Mouse (Mus musculus): ENCODE data around the gene Grk1. TPM values are rescaled to one million over a fixed set of nuclear protein-coding genes. Genes with fewer than 3 reads are reported as not detected.

Grk1 gene
- polyA plus RNA-seq, 1 experiment from 2014 or later: not detected

GRCm38 (mm10) chr8:13434889-13435288 lies 30.0 kb downstream of the Grk1 start, which contains the start of gene Tmem255b:
Gene Tmem255b, plus strand, starts transcription at chr8:13435189.
- Histone ChIP-seq H3K9ac (replicated peaks; ENCODE audit: low read length) (no peak within 1 kb of the TSS), H3K4me3 (replicated peaks; ENCODE audit: low read depth, low read length) (no peak within 1 kb of the TSS), H3K9me3 (ENCODE audit: control insufficient read depth, low read length) (no peaks in the 10 kb centered on the region), H3K27me3 (ENCODE audit: control insufficient read depth, insufficient read depth, low read length) (0 out of 2 replicates have a peak, but pooled peaks cover 7% of the 10 kb centered on the region), H3K36me3 (ENCODE audit: control insufficient read depth, insufficient read depth, low read length) (no peaks in the 10 kb centered on the region), H3K27ac (replicated peaks; ENCODE audit: low read depth, low read length) (no peak within 1 kb of the TSS), H3K4me2 (ENCODE audit: low read length) (no peak within 1 kb of the TSS), H3K4me1 (ENCODE audit: control insufficient read depth, insufficient read depth, low read length) (no peaks in the 10 kb centered on the region)
- DNase-seq (no peak), ATAC-seq (ENCODE audit: low FRiP score, low TSS enrichment) (no peak)
- WGBS: 16% methylated on average over 10 of the region's 10 CpGs

- 0 out of 2 replicates have a peak, but pooled peaks cover 7% of the 10 kb centered on the region for H3K27me3 ChIP-seq (ENCODE audit: control insufficient read depth, insufficient read depth, low read length)
- H3K27ac ChIP-seq (replicated peaks; ENCODE audit: low read depth, low read length): no peak overlapping the region
- H3K4me1 ChIP-seq (ENCODE audit: control insufficient read depth, insufficient read depth, low read length): no peaks in the 10 kb centered on the region
- no peak overlapping the region for H3K4me2 ChIP-seq (ENCODE audit: low read length)
- H3K4me3 ChIP-seq (replicated peaks; ENCODE audit: low read depth, low read length): no peak overlapping the region
- 6% methylated on average over 8 of the region's 8 CpGs for WGBS
- DNase-seq (no peak), ATAC-seq (ENCODE audit: low FRiP score, low TSS enrichment) (no peak)
- H3K9me3 ChIP-seq (ENCODE audit: control insufficient read depth, low read length): no peaks in the 10 kb centered on the region
- no peak overlapping the region for H3K9ac ChIP-seq (replicated peaks; ENCODE audit: low read length)
- H3K36me3 ChIP-seq (ENCODE audit: control insufficient read depth, insufficient read depth, low read length): no peaks in the 10 kb centered on the region
These were observed 31.2 kb downstream of the Grk1 start for GRCm38 (mm10) chr8:13436052-13436451.

DNA sequence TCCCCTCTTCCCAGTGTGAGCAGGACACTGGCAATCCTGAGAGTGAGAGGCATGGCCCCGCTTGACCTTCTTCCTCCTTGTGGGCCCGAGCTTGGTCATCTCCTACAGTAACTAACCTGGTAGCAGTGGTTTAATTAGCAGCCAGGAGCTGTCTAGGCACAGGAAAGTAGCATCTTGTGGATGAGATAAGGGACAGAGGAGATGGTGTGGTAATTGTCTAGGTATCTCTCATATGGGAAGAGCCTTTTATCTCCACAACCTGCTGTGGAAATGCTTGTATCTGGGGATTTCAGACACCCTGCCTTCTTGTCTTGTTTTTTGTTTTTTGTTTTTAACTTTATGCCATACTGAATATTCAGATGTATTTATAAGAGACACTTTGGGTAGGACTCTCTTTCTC lies 32.6 kb downstream of the Grk1 start:
- DNase-seq (no peak), ATAC-seq (ENCODE audit: low FRiP score, low TSS enrichment) (no peak)
- Histone ChIP-seq H3K9me3 (ENCODE audit: control insufficient read depth, low read length) (no peaks in the 10 kb centered on the region), H3K4me3 (replicated peaks; ENCODE audit: low read depth, low read length) (no peak overlapping the region), H3K4me2 (ENCODE audit: low read length) (no peak overlapping the region), H3K9ac (replicated peaks; ENCODE audit: low read length) (no peak overlapping the region), H3K27ac (replicated peaks; ENCODE audit: low read depth, low read length) (no peak overlapping the region), H3K4me1 (ENCODE audit: control insufficient read depth, insufficient read depth, low read length) (no peaks in the 10 kb centered on the region), H3K36me3 (ENCODE audit: control insufficient read depth, insufficient read depth, low read length) (no peaks in the 10 kb centered on the region), H3K27me3 (ENCODE audit: control insufficient read depth, insufficient read depth, low read length) (0 out of 2 replicates have a peak, but pooled peaks cover 7% of the 10 kb centered on the region)
- WGBS: 81% methylated on average over 2 of the region's 2 CpGs

GRCm38 (mm10) chr8:13442152-13442551 lies 37.3 kb downstream of the Grk1 start:
- DNase-seq (no peak), ATAC-seq (ENCODE audit: low FRiP score, low TSS enrichment) (no peak)
- WGBS: 95% methylated on average over 2 of the region's 2 CpGs
- Histone ChIP-seq H3K4me2 (ENCODE audit: low read length) (no peak overlapping the region), H3K9me3 (ENCODE audit: control insufficient read depth, low read length) (no peaks in the 10 kb centered on the region), H3K36me3 (ENCODE audit: control insufficient read depth, insufficient read depth, low read length) (no peaks in the 10 kb centered on the region), H3K4me3 (replicated peaks; ENCODE audit: low read depth, low read length) (no peak overlapping the region), H3K9ac (replicated peaks; ENCODE audit: low read length) (no peak overlapping the region), H3K27me3 (ENCODE audit: control insufficient read depth, insufficient read depth, low read length) (no peaks in the 10 kb centered on the region), H3K27ac (replicated peaks; ENCODE audit: low read depth, low read length) (no peak overlapping the region), H3K4me1 (ENCODE audit: control insufficient read depth, insufficient read depth, low read length) (no peaks in the 10 kb centered on the region)

DNA sequence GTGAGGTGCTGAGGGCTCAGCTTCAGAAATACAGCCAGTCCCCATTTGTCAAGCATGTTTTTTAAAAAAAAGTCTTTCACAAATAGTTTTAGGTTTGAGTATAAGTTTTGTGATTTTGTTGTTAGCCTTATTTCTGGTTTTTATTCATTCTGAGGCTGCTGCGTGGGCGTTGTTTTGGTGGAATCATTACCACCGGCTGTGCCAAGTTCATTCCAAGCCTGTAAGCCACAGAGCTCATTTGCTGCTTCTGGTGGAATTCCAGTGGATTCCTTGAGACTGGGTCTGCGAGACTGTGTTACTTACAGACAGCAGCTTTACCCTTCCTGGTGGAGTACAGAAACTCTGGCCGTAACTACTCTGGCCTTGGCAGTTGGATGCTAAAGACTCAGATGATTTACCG lies 41.6 kb downstream of the Grk1 start:
- no peaks in the 10 kb centered on the region for H3K9me3 ChIP-seq (ENCODE audit: control insufficient read depth, low read length)

GRCm38 (mm10) chr8:13448145-13448544 lies 43.3 kb downstream of the Grk1 start:
- H3K27ac ChIP-seq (replicated peaks; ENCODE audit: low read depth, low read length): no peak overlapping the region
- H3K9ac ChIP-seq (replicated peaks; ENCODE audit: low read length): no peak overlapping the region
- no peak overlapping the region for H3K4me2 ChIP-seq (ENCODE audit: low read length)
- WGBS: 60% methylated on average over 4 of the region's 4 CpGs
- H3K36me3 ChIP-seq (ENCODE audit: control insufficient read depth, insufficient read depth, low read length): no peaks in the 10 kb centered on the region
- no peaks in the 10 kb centered on the region for H3K27me3 ChIP-seq (ENCODE audit: control insufficient read depth, insufficient read depth, low read length)
- H3K9me3 ChIP-seq (ENCODE audit: control insufficient read depth, low read length): no peaks in the 10 kb centered on the region
- DNase-seq (no peak), ATAC-seq (ENCODE audit: low FRiP score, low TSS enrichment) (no peak)
- H3K4me3 ChIP-seq (replicated peaks; ENCODE audit: low read depth, low read length): no peak overlapping the region
- H3K4me1 ChIP-seq (ENCODE audit: control insufficient read depth, insufficient read depth, low read length): no peaks in the 10 kb centered on the region

More for the DNA sequence above, 41.6 kb downstream of the Grk1 start:
- 93% methylated on average over 6 of the region's 6 CpGs for WGBS
- Histone ChIP-seq H3K9ac (replicated peaks; ENCODE audit: low read length) (no peak overlapping the region), H3K4me3 (replicated peaks; ENCODE audit: low read depth, low read length) (no peak overlapping the region), H3K4me2 (ENCODE audit: low read length) (no peak overlapping the region), H3K27ac (replicated peaks; ENCODE audit: low read depth, low read length) (no peak overlapping the region), H3K27me3 (ENCODE audit: control insufficient read depth, insufficient read depth, low read length) (no peaks in the 10 kb centered on the region), H3K36me3 (ENCODE audit: control insufficient read depth, insufficient read depth, low read length) (no peaks in the 10 kb centered on the region), H3K4me1 (ENCODE audit: control insufficient read depth, insufficient read depth, low read length) (no peaks in the 10 kb centered on the region)
- DNase-seq (no peak), ATAC-seq (ENCODE audit: low FRiP score, low TSS enrichment) (no peak)

GRCm38 (mm10) chr8:13451747-13452277 lies 46.9 kb downstream of the Grk1 start:
- H3K27ac ChIP-seq (replicated peaks; ENCODE audit: low read depth, low read length): no peak overlapping the region

DNA sequence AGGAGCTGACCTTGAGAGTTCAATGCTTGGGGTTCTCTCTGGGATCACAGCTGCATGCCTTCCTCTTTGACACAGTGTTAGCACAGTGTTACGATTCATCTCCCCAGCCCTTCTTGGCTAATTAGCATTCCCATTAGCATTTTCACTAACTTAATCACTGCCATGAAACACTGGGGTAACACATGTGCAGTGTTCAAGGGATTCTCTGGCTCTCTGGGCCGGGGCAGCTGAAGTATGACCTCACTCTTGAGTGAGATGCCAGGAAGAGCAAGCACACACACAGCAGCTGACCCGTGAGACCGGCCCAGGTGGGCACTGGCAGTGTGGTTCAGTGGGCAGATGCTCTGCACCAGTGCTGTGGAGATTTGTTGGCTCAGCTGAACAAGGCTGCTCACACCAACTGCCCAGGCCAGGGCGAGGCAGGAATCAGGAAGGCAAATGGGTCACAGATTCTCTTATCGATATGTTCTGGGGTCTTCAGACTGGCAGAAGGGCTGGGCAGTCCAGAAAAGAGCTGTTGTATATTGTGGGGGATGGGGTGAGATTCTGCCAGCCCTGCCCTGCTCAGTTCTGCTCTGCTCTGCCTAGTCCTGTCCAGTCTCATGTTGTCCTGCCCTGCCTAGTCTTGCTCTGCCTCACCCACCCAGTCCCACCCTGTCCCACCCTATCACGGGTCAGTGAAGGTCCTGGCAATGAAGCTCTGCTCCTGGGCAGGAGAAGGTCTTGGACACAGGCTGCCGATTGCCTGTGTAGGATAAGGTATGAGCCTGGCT lies 49.6 kb downstream of the Grk1 start:
- Histone ChIP-seq H3K27me3 (ENCODE audit: control insufficient read depth, insufficient read depth, low read length) (no peaks in the 10 kb centered on the region), H3K4me1 (ENCODE audit: control insufficient read depth, insufficient read depth, low read length) (no peaks in the 10 kb centered on the region), H3K4me2 (ENCODE audit: low read length) (no peak overlapping the region), H3K9ac (replicated peaks; ENCODE audit: low read length) (no peak overlapping the region), H3K36me3 (ENCODE audit: control insufficient read depth, insufficient read depth, low read length) (no peaks in the 10 kb centered on the region), H3K4me3 (replicated peaks; ENCODE audit: low read depth, low read length) (no peak overlapping the region), H3K27ac (replicated peaks; ENCODE audit: low read depth, low read length) (0 out of 2 replicates have a peak overlapping the region, but pooled peaks have one; percentile 26), H3K9me3 (ENCODE audit: control insufficient read depth, low read length) (no peaks in the 10 kb centered on the region)
- DNase-seq (peak; percentile 36), ATAC-seq (ENCODE audit: low FRiP score, low TSS enrichment) (peak; percentile 41; the same call in 1 of the 2 replicates)
- 62% methylated on average over 8 of the region's 8 CpGs for WGBS

More at GRCm38 (mm10) chr8:13451747-13452277, 46.9 kb downstream of the Grk1 start:
- no peaks in the 10 kb centered on the region for H3K4me1 ChIP-seq (ENCODE audit: control insufficient read depth, insufficient read depth, low read length)
- H3K9me3 ChIP-seq (ENCODE audit: control insufficient read depth, low read length): no peaks in the 10 kb centered on the region
- ATAC-seq (ENCODE audit: low FRiP score, low TSS enrichment) (no peak), DNase-seq (no peak)
- H3K4me2 ChIP-seq (ENCODE audit: low read length): no peak overlapping the region
- H3K36me3 ChIP-seq (ENCODE audit: control insufficient read depth, insufficient read depth, low read length): no peaks in the 10 kb centered on the region
- no peaks in the 10 kb centered on the region for H3K27me3 ChIP-seq (ENCODE audit: control insufficient read depth, insufficient read depth, low read length)
- no peak overlapping the region for H3K9ac ChIP-seq (replicated peaks; ENCODE audit: low read length)
- 79% methylated on average over 6 of the region's 6 CpGs for WGBS
- H3K4me3 ChIP-seq (replicated peaks; ENCODE audit: low read depth, low read length): no peak overlapping the region

DNA sequence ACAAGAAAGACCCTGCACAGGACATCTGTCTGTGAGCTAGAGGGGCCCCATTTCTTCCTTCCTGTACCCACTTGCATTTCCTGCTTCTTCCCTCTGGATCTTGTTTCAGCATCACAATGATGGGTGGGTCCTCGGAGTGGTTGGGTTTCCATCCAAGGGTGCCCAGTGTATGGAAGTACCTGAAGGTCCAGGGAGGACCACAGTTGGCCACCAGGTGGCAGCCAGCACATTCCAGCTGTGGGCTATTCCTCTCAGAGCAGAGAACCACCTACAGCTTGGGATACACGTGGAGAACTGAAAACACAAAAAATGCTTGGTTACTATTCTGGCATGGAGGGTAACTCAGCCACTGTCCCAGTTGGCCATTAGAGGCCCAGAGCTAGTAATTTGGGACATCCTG lies 50.4 kb downstream of the Grk1 start:
- ATAC-seq (ENCODE audit: low FRiP score, low TSS enrichment) (peak; percentile 70; the same call in 1 of the 2 replicates), DNase-seq (peak; percentile 79)
- Histone ChIP-seq H3K9me3 (ENCODE audit: control insufficient read depth, low read length) (no peaks in the 10 kb centered on the region), H3K4me2 (ENCODE audit: low read length) (no peak overlapping the region), H3K36me3 (ENCODE audit: control insufficient read depth, insufficient read depth, low read length) (no peaks in the 10 kb centered on the region), H3K27me3 (ENCODE audit: control insufficient read depth, insufficient read depth, low read length) (no peaks in the 10 kb centered on the region), H3K4me3 (replicated peaks; ENCODE audit: low read depth, low read length) (no peak overlapping the region), H3K4me1 (ENCODE audit: control insufficient read depth, insufficient read depth, low read length) (no peaks in the 10 kb centered on the region), H3K27ac (replicated peaks; ENCODE audit: low read depth, low read length) (no peak overlapping the region), H3K9ac (replicated peaks; ENCODE audit: low read length) (no peak overlapping the region)
- 39% methylated on average over 2 of the region's 2 CpGs for WGBS
